Mouse (Mus musculus) cerebellum, postnatal 4 days (tissue): Measurements from ENCODE around the gene Atp5d.

Source experiments
- DNase-seq, 2 experiments: peaks; one replicate each; pipeline ENCODE4 v3.0.0; 2022; ENCODE audit warnings: low spot score in 2 of 2, mixed read lengths in 1 of 2

Atp5d gene

DNA sequence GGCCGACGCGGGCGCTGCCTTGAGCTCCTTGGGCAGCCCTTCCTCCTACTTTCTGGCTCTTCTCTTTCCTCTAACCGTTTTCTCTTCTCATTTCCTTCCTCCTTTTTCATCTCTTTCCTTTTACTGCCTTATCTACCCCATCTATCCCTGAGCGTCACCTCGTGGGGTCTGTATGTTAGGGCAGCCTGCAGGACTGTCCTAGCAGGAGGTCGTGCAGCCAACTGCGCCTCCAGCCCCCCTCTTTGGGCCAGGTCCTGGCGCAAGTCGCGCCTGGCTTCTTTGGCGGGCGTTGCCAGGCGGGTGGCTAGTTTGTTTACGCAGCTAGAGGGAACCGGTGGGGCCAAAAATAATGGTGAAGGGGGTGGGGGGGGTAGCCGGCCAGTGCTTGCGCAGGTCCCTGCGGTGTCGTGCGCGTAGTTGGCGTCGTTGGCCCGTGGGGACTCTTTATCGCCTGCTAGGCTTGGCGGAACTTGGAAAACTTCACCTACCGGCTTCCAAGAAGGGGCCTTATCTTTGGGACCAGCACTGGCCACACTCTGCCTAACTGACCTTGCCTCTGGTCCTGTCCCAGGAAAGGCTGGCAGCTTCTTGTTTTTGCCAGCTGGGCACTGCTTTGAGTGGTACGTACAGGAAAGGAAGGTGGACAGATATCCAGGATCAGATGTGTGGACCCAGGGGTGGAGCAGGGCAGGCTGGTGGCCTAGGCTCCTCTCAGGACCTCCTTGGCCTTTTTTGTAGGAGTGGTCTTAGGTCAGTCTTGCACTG, 21.3 kb upstream of the Atp5d start:
- DNase-seq = no peak

DNA sequence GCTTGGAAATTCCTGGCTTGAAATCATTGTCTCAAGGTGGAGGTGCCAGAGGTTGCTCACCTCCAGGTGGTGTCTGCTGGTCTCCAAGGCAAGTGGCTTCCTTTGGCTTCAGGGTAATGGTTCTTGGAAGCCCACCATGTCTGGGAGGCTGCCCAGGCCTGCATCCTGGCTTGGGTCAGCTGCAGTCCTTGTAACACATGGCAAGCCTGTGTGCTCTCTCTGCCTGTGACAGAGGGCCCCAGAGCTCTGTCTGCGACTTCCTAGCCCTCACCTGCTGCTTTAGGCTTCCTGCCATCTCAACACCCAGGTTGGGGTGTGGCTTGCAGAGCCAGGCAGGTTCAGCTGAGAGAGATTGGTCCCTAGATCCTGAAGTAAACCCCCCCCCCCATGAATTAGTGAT, 20.7 kb upstream of the Atp5d start:
- no peak for DNase-seq

DNA sequence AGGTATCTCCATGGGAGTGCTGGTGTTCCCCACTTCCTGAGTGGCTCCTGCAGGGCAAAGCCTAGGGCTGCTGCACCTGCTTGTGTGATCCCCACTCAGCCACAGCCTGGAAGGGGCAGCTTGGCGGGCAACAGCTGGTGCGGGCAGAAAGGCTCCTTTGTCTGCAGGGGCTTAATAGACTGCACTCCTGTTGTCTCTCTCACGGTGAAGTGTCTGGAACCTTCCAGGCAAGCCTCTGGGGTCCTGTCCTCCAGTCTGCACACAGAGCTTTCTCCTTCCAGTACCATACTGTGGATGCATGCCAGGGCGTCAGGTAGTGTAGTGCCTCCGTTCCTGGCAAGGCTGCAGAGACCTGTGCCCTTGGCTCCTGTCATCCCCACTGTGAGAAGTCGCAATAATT, 19.9 kb upstream of the Atp5d start:
- DNase-seq = no peak

DNA sequence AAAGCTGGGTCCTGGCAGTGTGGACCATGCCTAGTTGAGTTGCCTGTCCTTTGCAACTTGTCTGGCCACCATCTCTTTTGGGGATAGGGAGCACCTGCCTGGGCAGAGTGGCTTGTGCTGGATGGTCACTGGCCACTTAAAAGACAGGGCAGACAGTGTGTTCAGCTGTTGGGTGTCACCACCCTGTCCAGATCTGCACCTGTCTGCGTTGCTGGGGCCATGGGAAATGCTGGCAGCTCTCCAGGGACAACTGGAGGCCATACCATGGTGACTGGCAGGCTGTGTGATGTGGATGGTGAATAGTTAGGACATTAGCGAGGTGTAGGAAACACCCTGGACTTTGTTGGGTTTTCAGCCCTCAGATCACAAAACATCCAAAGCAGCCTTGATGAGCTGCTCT, 18.3 kb upstream of the Atp5d start:
- DNase-seq = no peak

DNA sequence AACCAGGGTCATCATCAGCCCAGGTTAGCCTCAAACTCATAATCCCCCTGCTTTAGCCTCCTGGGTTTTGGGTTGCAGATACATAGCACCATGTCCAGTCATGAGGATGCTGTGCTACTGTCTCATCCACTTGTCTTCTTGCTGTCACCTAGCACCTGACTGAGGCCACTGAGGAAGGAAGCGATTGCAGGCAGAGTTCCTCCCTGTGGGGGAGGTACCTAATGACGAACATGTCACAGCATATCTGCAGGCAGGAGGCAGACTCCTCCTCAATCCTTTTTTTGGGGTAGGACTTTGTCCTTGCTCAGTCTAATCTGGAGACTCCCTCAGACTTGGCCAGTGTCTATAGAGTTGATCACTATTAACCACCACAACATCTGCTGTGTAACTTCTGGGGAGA, 16.8 kb upstream of the Atp5d start:
- DNase-seq = no peak

DNA sequence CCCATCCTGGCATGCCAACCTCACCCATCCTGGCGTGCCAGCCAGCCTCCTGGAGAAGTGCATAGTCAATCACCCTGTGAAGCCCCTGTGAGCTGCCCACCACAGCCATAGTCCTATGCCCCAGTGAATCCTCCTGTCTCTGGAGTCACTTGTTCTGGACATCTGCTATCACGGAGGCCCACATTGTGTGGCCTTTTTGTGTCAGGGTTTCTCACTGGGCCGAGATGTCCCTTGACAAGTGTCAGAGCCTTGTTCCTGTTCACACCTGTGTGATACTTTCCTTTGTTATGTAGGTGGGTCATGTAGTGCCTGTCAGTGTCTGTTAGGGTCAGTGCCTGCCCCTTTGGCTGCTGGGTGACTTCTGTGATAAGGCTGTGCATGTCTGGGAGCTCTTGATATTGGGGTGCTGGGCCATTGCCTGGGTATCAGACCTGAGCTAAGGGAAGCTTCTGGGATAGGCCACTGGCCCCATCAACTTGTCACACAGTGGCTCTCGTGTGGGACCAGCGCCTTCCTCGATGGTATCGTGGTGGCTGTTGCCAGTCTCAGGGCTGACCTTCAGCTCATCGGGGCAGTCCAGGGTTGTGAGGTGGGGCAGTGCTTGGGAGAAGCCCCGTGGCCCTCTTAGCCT, 14.4 kb upstream of the Atp5d start:
- no peak for DNase-seq

DNA sequence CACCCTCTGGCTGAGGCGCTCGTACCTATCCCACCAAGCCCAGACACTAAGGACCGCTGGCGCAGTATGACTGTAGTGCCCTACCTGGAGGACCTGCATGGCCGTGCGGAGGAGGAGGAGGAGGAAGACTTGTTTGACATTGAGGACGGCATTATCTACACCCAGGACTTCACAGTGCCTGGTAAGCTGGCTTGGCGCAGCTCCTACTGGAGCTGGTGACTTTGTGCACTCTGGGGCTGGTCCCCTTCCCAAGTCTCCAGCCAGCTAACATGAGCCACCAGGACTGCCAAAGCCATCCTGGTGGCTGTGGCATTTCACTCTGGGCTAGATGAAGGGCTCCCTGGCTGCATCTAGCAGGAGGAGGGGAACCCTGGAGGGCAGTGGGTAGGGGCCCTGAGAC, 10.5 kb upstream of the Atp5d start:
- no peak for DNase-seq

DNA sequence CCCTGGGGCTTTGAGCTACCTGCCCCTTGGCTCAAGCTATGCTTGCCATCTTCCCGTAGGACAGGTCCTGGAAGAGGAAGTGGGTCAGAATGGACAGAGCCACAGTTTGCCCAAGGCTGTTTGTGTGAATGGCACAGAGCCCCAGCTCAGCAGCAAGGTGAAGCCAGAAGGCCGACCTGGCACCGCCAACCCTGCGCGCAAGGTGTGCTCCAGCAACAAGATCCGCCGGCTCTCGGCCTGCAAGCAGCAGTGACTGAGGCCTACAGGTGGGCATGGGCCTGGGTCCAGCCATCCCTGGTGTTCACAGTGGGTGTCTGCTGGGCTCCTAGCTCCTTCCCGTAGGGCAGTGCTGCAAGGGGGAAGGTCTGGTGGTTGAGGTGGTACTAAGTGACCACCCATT, 8.6 kb upstream of the Atp5d start:
- no peak for DNase-seq

DNA sequence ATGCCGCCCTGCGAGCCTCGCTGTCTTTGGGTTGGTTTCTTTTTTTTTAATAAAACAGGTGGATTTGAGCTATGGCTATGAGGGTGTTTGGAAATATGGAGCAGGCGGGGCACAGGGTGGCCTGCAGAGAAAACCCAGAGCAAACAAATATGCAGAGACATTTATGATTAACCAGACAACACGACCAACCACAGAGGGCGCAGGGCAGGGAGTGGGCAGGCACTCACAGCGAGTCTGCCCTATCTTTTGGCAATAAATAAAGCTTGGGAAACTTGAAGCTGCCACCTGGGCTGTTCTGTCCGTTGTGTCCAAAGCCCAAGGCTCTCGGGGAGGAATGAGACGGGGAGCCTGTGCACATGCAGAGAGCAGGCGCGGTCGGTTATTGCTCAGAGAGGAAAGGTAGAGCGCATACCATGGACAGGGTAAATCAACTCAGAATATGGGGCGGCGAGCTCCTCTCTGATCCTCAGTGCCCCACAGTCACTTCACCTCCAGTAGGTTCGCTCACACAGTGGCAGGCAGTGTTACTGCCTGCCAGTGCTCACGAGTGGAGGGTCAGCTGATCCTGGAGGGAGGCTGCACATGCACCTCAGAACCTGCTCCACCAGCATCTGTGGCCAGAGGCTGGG, 7.9 kb upstream of the Atp5d start:
- DNase-seq = no peak

DNA sequence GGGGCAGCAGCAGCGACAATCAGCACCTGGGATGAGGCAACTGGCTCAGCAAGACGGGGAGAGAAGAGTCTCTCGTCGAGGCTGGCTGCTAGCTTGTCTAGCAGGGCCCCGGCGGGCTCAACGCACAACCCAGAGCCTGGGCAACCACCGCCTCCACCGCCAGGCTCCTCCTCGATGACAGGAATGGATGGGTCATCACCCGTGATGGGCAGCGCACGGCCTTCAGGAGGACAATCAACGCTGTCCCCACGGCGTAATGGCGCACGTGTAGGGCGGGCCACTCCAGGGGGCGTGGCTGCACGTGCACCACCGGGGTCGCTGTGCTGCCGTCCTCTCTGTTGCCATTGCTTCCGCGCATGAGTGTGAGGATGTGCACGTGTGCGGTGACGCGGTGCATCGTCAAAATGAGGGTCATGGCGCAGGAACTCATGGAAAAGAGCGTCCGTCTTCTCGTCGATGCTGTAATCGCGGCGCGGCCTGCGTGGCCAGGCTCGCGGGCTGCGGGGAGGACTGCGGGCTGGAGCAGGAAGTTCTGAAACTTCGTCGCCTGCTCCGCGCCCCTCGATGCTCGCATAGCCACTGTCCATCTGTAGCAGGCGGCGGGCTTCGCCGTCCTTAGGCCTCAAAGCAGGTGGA, 7.0 kb upstream of the Atp5d start:
- DNase-seq = peak in 1 of 2 experiments; percentile 50

DNA sequence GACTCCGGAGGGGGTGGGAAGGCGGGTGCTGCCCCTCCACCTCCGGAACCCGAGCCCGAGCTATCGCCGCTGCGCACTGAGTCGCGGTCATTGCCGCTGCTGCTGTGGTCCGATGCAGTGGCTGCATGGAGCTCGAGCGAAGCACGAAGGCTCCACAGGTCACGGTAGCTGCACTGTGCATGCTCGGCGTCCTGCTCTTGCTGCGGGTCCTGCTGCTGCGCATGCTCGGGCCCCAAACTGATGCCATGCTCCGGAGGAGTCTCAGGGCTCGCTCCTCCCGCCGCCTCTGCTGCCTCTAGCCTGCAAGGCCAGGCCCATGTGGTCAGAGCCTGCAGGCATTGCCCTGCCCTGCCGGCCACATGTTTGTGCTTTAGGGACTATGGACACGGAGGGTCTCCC, 6.5 kb upstream of the Atp5d start:
- no peak for DNase-seq

DNA sequence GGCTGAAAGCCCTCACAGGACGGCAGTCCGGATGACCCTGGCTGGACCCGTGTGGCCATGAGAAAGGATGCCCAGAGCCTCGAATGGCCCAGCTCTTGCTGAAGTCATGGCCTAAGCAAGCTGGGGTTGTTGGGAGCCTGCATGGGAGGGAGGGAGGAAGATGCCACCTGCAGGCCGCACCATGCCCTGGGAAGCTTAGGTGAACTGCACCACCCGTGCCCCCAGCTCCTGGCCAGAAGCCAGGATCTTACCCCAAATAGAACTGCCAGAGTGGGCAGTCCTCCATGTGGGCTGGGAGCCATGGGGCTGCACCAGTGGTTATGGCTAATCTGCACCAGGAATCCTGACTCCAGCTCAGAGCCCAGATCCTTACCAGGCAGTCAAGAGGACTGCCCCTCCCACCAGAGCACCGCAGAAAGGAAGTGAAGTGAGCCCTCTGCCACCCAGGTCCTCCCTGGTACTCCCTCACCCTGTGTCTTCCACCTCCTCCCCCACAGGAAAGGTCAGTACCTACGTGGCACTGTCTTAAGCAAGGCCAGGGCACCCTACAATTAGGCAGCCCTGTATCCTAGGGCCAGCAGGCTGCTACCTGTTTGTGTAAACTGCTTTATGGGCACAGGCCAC, 5.1 kb upstream of the Atp5d start:
- DNase-seq = no peak

DNA sequence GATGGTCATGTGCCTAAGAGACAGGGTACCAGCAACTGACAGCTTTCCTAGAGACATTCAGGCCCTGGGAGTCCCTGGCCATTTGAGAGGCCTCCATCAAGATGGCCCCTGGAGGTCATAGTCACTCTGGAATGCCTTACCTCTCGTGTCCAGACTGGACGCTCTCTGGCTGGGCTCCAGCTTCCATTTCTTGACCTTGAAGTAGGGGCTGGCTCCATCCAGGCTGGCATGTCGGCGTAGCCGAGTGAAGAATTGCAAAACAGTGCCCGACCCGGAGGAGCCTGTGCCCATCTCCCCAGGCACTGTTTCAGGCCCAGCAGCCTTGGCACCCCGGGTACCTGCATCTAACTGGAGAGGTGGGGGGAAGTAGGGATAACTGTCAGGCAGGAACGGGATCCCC, 4.0 kb upstream of the Atp5d start:
- no peak for DNase-seq

DNA sequence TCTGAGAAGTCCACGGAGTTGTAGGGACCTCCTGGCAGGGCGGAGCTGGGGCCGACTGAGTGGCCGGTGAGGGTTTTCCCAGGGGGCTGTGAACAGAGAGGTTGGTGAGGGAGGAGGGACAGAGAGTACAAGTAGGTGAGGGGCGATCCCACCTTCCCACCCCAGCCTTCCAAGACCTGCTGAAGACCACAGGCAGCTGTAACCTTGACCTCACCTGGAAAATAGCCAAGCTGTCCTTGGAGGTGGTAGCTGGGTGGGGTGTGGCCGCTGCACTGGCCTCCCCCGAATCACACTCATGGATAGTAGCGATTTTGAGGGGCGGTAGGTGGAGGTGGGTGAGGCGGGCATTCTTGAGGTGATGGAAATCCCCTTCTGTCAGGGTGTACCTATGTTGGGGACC, 3.3 kb upstream of the Atp5d start:
- DNase-seq = no peak

DNA sequence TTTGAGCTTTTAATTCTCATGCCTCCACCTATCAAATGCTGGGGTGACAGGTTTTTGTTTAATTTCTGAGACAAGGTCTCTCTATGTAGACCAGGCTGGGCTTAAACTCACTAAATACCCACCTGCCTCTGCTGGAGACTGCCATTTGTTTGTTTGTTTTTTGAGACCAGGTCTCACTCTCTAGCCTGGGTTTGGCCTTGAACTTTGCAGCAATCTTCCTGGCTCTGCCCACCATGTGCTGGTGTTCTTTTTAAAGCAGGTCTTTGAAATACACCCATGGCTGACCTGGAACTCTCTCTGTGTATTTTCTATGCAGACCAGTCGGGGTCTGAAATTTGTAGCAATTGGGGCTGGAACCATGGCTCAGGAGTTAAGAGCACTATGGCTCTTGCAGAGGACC, 2.8 kb upstream of the Atp5d start:
- DNase-seq = no peak

DNA sequence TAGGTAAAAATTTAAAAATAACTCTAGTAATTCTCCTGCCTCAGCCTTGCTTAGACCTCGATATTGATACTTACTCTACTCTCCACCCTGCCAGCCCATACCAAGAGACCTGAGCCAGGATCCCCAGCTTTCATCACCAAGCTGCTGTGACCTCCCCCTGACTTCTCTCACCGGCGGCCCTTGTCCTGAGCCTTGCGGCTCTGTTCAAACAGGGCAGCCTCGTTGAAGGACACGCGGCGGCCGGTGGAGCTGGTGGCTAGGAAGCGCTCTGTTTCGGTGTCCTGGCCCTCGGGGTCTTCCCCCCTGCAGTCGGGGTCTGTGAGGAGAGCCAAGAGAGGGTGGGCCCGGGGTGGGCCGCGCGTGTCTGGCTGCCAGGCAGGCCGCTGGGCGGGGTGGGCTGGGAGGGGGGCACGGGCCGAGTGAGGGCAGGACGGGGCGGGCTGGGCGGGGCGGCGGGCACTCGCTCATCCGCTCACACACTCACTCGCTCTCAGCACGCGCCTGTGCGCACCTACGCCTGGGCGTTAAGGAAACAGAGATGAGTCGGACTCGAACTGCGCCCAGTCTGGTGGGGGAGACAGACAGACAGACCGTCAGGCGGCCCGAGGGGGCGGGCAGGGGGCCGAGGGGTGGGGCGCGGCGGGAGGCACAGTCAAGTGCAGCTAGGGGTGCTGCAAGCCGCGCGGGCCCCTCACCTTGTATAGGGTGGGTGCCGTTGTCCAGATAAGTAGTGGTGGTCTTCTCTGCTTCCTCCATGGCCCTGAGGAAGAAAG, 2.1 kb upstream of the Atp5d start:
- DNase-seq = no peak

DNA sequence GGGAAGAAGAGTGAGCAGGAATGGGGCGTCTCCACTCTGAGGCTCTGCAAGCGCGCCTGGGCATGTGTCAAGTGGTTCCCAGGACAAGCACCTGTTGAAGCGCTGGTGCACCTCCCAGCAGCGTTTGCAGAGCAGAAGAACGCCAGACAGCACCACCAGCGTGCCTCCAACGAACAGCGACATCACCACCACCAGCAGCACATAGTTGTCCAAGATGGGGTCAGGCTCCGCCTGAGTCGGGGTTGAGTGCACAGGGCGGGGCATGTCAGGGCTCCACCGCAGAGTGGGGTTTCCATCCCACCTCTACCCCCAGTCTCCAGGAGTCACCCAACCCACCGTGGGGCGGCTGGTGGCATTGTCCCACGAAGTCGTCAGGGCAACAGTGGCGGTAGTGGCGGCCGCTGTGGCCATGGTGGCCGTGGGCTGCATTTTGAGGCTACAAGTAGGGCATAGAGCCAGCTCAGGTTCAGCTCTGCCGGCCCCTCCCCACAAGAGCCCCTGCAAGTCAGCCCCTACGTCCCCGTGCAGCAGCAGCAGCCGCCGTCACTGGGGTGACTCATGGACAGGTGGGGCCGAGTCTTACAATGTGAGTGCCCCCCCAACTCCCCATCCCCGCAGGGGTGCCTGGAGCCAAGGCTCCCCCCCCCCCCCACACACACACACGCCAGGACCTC, 1.3 kb upstream of the Atp5d start:
- peak in 1 of 2 experiments; percentile 37 for DNase-seq

DNA sequence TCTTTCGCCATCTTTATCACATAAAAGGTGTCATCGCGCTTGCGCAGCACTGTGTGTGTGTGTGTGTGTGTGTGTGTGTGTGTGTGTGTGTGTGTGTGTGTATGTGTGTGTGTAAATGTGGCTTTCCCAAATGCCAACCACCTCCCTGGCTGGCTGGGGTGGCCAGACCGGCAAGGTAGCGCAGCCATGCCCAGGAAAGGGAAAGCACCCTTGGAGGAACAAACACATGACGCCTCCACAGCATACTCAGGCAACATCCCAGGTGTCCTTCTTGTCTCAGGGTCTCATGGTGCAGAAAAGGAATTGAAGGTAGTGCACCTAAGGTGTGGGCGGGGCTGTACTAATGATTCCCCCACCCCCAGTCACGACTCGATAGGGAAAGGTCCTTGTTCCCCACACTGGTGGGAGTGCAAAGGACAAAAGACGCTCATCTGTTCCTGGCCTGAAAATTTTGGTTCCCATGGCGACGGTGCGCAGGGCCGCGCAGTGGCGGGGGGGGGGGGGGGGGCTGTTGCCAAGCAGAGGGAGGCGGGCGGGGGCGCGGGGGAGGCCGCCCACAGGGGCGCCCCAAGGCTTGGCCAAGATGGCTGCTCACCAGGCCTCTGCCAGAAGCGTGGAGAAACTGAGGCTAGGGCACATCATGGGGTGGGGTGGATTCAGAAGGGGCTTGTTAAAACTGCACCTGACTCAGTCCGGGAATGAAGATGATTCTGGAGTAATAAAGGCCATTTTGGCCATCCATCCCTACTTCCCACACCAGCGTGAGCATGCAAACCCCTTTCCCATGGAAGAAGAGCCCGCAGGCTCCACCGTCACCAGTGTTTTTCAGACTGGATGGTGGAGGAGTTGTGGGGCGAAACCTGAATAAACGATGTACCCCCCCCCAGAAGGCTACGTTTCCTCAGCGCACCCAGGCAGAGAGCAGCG, 543 bp upstream of the Atp5d start:
- DNase-seq = peak in 1 of 2 experiments; percentile 28

DNA sequence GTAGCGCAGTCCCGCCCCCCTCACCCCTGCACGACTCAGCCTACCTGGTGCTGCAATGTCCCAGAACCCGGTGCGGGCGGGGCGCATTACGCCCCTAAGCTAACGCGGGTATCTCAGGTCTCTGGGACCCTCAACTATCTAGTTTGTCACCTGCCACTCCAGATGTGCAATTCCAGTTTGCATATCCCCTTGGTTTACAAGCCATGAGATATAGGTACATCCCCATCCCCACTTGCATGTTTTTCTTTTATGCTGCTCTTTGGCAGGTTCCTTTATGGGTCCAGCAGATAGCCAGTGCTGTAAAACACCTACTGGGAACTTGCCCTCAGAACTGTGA, 975 bp downstream of the Atp5d start:
- DNase-seq = no peak
